Mouse (Mus musculus): ENCODE results near the gene Slc7a4.

DNA sequence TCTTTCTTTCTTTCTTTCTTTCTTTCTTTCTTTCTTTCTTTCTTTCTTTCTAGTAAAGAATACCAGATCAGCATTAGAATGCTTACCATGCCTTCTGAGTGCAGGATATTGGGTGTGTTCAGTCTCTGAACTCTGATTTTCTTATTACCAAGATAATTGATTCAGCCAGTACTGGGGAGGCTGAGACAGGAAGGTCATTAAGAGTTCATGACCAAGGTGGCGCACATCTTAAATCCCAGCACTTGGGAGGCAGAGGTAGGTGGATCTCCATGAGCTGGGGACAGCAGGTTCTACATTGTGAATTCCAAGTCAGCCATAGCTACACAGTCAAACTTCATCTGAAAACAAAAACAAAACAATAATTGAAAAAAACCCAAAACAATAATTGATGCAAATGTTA is 38.9 kb upstream of the Slc7a4 start:
- TF ChIP-seq POLR2AphosphoS5 (IDR thresholded peaks at IDR 0.05; ENCODE audit: insufficient replicate concordance, low read depth, low read length): no peak
- no peak for TF ChIP-seq CTCF (IDR thresholded peaks at IDR 0.05; ENCODE audit: low read depth, low read length)
